Mouse (Mus musculus): ENCODE measurements at regions not wholly inside any gene's neighbourhood (a gene's known extent, or its start where the extent isn't known, plus 50 kb on each side); places are given as distances from the start of the nearest gene placed in this dataset.

DNA sequence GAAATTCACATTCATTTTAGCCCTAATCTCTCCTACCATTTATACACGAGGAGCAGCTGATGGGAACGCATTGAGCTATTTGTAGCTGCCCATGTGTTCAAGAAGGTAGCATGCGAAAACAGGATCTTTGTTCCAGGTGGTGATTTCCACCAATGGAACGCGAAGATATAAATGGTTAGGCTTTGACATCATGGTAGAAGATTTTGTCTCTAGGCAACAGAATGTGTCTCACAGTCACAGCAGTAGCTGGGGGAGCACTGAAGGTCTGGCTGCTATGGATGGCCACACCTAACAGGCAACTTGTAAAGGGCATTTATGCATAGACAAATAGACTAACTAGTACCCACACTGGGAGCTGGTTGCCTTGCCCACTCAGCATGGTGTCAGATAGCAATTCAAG, 108.0 kb downstream of the Nat3 start:
- Histone ChIP-seq H3K27me3 (replicated peaks) (no peaks in the 10 kb centered on the region), H3K4me1 (ENCODE audit: control insufficient read depth in 1 of 2, insufficient read depth in 2 of 2) (peaks cover 4 to 23% of the 10 kb centered on the region in 2 experiments), H3K36me3 (replicated peaks in 1 of 2; ENCODE audit: control insufficient read depth in 1 of 2, insufficient read depth in 1 of 2, low read length in 1 of 2) (no peaks in the 10 kb centered on the region), H3K9me3 (replicated peaks; ENCODE audit: low read length) (no peaks in the 10 kb centered on the region), H3K4me3 (replicated peaks in 1 of 3; ENCODE audit: low read depth in 2 of 3, low read length in 2 of 3, poor library complexity in 1 of 3) (no peak overlapping the region), H3K9ac (ENCODE audit: insufficient read depth, low read depth) (no peak overlapping the region), H3K79me2 (replicated peaks; ENCODE audit: control insufficient read depth, extremely low read depth, insufficient read depth, poor library complexity, severe bottlenecking) (no peaks in the 10 kb centered on the region), H3K4me2 (ENCODE audit: insufficient read depth, low read depth, poor library complexity, severe bottlenecking) (no peak overlapping the region), H3K27ac (ENCODE audit: insufficient read depth, low read depth) (no peak overlapping the region)
- dilution Hi-C loops (cut with MboI; ENCODE audit: extremely low pct_ligation_motif_present, extremely low pct_unique_long_range_greater_than_20kb, low sequenced_read_pairs) = no loop called here
- peak; percentile 71 for DNase-seq (ENCODE audit: extremely low read depth)
- in situ Hi-C loops (cut with MboI; ENCODE audit: low pct_ligation_motif_present, low pct_unique_long_range_greater_than_20kb, low sequenced_read_pairs) = no loop called here
- no peak for TF ChIP-seq NRF1 (IDR thresholded peaks at IDR 0.05; ENCODE audit: low read depth, low read length)
- no peak for TF ChIP-seq POLR2AphosphoS2 (IDR thresholded peaks at IDR 0.05; ENCODE audit: low read depth, low read length)
- no peak for TF ChIP-seq SIN3A (IDR thresholded peaks at IDR 0.05; ENCODE audit: low read length)
- no peak for TF ChIP-seq SMC3 (IDR thresholded peaks at IDR 0.05; ENCODE audit: low read depth, low read length)
- TF ChIP-seq MXI1 (IDR thresholded peaks at IDR 0.05; ENCODE audit: low read depth, low read length) = 0 out of 2 replicates have a peak, but pooled peaks have one; percentile 31
- no peak for TF ChIP-seq ZC3H11A (IDR thresholded peaks at IDR 0.05; ENCODE audit: low read depth, low read length)
- TF ChIP-seq CHD1 (IDR thresholded peaks at IDR 0.05; ENCODE audit: low read depth, low read length) = no peak
- TF ChIP-seq USF1 (IDR thresholded peaks at IDR 0.05; ENCODE audit: low read depth, low read length) = no peak
- TF ChIP-seq RCOR1 (conservative IDR thresholded peaks at IDR 0.05; ENCODE audit: low read depth, low read length) = no peak
- TF ChIP-seq MYC (IDR thresholded peaks at IDR 0.05; ENCODE audit: low read depth, low read length) = 0 out of 2 replicates have a peak, but pooled peaks have one; percentile 30
- no peak for TF ChIP-seq JUND (conservative IDR thresholded peaks at IDR 0.05; ENCODE audit: low read depth, low read length)
- no peak for TF ChIP-seq ZNF384 (IDR thresholded peaks at IDR 0.05; ENCODE audit: low read depth, low read length)
- TF ChIP-seq GABPA (IDR thresholded peaks at IDR 0.05; ENCODE audit: insufficient replicate concordance, low read depth, low read length) = no peak
- no peak for TF ChIP-seq MAZ (IDR thresholded peaks at IDR 0.05; ENCODE audit: low read depth, low read length)
- peak; percentile 60; the same call in 1 of the 2 replicates for TF ChIP-seq MEF2A (IDR thresholded peaks at IDR 0.05; ENCODE audit: borderline replicate concordance, low read depth, low read length)
- TF ChIP-seq MAFK (IDR thresholded peaks at IDR 0.05; ENCODE audit: insufficient replicate concordance, low read length) = no peak
- TF ChIP-seq CHD2 (IDR thresholded peaks at IDR 0.05; ENCODE audit: low read length) = no peak
- TF ChIP-seq MAX (IDR thresholded peaks at IDR 0.05; ENCODE audit: low read length) = peak; percentile 66
- TF ChIP-seq CTCF (conservative IDR thresholded peaks at IDR 0.05 in 1 of 2, IDR thresholded peaks at IDR 0.05 in 1 of 2; ENCODE audit: low read depth in 2 of 2, low read length in 2 of 2) = no peak
- no peak for TF ChIP-seq EP300 (IDR thresholded peaks at IDR 0.05; ENCODE audit: low read length)
- no peak for TF ChIP-seq BHLHE40 (IDR thresholded peaks at IDR 0.05; ENCODE audit: low read depth, low read length)
- peak; percentile 47 for TF ChIP-seq ETS1 (conservative IDR thresholded peaks at IDR 0.05; ENCODE audit: low read depth, low read length)
- no peak for TF ChIP-seq PAX5 (IDR thresholded peaks at IDR 0.05; ENCODE audit: low read length)
- no peak for TF ChIP-seq POLR2A (IDR thresholded peaks at IDR 0.05; ENCODE audit: low read depth, low read length)
- TF ChIP-seq IRF4 (IDR thresholded peaks at IDR 0.05; ENCODE audit: low read depth, low read length) = no peak
- no peak for TF ChIP-seq TCF12 (IDR thresholded peaks at IDR 0.05; ENCODE audit: low read depth, low read length)
- TF ChIP-seq HCFC1 (IDR thresholded peaks at IDR 0.05; ENCODE audit: low read depth, low read length) = no peak

All from CH12.LX (cell line).